Mouse (Mus musculus) urinary bladder, postnatal 25 days (tissue): ENCODE data around the gene Ddn.

Experiments
- DNase-seq: peaks from one replicate; pipeline ENCODE4 v3.0.0; 2022; ENCODE audit warnings: low spot score

The Ddn gene

GRCm38 (mm10) chr15:98809390-98809789 lies at the start of gene Ddn:
TSS of gene Ddn (minus strand) at chr15:98809490.
- no peak for DNase-seq

DNA sequence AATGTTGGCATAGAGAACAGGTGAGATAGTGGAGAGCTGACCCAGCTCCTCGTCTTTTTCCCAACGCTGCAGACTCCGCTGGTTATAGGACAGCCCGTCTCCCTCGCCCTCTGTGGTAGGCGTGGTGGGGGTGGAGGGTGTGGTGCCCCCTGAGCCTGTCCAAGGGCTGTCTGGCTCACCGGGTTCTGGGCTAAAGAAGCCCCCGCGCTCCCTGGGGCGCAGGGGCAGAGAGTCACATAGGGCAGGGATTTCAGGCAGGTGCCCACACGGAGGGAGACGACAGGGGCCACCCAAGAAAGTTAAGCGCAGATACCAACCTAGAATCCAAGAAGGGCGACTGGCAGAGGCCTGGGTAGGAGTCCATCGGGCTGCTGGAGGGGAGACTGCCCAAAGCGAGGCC lies 44.9 kb upstream of the Ddn start:
- DNase-seq = no peak

- no peak for DNase-seq
Observed at GRCm38 (mm10) chr15:98853161-98853937, 44.1 kb upstream of the Ddn start.

DNA sequence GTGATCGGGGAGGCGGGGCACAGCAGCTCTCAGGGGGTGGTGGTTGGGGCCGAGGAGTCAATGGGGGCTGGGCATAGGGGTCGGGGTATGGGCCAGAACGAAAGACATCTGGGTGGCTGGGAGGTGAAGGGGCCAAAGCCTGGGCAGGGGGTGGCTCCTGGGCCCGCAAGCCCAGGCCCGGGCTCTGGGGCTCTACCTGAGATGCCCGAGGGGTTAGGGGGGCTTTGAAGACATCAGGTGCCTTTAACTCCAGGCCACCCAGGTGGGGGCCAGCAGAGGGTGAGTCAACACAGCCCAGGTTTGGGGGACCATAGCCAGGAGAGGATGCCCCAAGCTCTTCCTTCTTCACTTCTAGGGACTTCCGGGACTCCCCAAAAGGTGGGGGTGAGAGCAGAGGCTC lies 43.4 kb upstream of the Ddn start:
- no peak for DNase-seq

GRCm38 (mm10) chr15:98852071-98852470 lies 42.8 kb upstream of the Ddn start:
- no peak for DNase-seq

- no peak for DNase-seq
Observed at GRCm38 (mm10) chr15:98851229-98851818, 42.0 kb upstream of the Ddn start.

DNA sequence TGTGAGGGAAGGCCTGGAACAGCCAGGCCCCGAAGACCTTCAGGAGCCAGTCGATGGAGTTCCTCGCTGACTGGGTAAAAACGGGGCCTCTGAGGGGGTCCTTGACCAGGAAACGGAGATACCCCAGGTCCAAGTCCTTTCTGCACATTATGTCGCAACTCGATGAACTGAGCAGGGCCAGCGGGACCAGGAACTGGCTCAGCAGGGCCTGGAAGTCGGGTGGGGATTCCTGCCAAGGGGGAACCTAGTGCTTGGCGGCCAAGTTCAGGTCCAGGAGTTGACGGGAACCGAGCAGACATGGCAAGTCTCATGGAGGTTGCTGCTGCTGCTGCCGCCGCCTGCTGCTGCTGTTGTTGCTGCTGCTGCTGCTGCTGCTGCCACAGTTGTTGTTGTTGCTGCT lies 41.4 kb upstream of the Ddn start:
- no peak for DNase-seq

DNA sequence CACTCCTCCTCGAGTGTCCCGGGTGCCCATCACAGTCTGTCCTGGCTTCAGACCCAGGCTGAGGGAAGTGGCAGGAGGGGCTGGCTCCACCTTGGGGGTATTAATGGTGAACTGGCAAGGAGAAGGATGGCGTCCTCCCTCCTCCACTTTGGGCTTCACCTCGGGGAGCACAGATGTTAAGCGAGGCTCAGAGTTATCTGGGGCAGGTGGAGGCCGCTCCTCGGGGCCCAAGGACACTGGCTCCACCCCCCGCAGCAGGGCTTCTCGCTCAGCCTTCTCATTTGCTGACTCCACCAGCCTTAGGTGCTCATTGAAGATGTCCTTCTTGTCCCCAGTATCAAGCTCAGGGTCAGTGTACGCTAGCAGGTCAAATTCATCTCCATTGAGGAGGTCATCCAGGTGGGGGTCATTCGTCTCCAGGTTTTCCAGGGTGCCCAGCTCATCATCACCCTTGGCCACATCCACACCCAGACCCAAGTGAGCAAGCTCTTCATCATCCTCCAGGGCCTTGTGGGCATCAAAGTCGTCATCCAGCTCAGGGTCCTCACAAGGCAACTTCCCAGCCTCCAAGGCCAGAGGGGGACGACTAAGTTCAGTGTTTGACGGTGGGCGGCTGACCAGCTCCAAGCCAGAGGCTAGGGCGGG lies 40.8 kb upstream of the Ddn start:
- no peak for DNase-seq

DNA sequence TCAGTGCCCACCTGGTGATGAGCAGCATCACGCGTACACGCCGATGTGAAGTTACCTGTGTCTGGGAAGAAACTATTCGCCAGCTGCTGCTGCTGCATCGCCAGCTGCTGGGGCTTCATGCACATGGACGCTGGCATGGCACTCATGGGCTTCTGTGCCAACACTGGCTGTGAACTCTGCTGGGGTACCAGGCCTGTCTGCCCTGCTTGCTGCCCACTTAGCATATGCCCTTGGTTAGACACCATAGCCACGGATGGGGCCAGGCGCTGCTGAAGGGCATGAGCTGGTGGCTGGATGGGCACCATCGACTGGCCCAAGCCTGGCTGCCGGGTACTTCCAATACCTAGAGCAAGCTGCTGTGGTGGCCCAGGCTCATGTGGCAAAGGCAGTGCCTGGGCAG lies 39.9 kb upstream of the Ddn start:
- no peak for DNase-seq

- no peak for DNase-seq
Observed at GRCm38 (mm10) chr15:98846140-98846539, 36.9 kb upstream of the Ddn start.

- no peak for DNase-seq
Observed at GRCm38 (mm10) chr15:98845149-98845548, 35.9 kb upstream of the Ddn start.

DNA sequence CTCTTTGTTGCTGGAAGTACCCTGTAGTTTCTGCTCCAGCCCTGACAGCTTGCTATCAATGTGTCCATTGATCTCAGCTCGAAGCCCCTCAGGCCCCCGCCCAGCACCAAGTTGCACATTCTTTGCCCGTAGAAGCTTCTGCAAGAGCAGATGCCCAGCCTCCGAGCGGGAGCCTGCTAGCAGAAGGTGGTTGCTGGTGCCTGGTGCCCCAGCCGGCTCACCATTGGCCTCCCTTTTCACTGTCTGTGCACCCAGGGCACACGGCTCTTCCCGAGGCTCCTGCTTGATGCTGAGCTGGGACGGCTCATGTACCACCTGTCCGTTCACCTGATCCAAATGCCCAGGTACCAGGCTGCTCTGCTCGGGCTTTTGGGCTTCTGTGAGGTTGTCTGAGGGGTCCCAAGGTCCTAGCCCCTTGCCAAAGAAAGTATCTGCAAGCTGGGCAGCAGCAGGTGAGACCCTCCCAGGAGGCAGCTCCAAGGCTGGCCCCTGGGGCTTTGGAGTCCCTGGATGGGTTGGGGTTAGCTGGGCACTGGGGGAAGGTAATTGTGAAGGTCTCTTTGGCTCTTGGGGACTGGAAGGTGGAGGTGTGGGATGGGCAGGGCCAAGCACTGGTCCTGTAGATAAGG lies 34.4 kb upstream of the Ddn start:
- DNase-seq = no peak

- no peak for DNase-seq
Observed at GRCm38 (mm10) chr15:98839671-98840585, 30.6 kb upstream of the Ddn start.

GRCm38 (mm10) chr15:98839161-98839560 lies 29.9 kb upstream of the Ddn start:
- no peak for DNase-seq

DNA sequence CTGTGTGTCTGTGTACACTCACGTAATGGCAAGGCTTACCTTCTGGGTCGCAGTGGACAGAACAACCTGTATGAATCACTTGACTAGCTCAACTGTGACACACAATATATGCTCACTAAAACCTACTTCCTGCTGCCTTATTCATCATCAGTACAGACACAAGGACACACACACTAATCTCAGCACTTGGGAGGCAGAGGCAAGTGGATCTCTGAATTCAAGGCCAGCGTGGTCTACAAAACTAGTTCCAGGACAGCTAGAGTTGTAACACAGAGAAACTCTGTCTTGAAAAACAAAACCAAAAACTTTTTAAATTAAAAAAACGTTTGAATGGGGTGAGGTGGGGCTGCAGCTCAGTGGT lies 28.4 kb upstream of the Ddn start:
- no peak for DNase-seq

- no peak for DNase-seq
Observed at GRCm38 (mm10) chr15:98837006-98837742, 27.9 kb upstream of the Ddn start.

DNA sequence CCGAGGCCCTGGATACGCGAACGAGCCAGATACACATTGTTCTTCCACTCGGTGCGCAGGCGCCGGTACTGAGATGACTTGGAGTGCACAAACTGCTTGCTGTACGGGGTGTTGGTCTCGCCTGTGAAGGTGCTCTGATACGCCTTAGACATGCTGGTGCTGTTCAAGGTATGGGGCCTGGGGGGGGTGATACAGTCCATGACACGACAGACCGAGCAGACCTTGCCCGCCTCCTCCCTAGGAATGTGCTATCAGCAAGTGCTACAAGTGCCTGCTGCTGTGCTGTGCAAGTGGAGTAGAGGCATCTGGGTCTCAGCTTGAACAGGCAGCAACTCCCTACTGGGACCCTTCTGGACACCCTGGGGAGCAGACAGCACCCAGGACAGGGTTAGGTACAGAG lies 26.0 kb upstream of the Ddn start:
- DNase-seq = no peak

DNA sequence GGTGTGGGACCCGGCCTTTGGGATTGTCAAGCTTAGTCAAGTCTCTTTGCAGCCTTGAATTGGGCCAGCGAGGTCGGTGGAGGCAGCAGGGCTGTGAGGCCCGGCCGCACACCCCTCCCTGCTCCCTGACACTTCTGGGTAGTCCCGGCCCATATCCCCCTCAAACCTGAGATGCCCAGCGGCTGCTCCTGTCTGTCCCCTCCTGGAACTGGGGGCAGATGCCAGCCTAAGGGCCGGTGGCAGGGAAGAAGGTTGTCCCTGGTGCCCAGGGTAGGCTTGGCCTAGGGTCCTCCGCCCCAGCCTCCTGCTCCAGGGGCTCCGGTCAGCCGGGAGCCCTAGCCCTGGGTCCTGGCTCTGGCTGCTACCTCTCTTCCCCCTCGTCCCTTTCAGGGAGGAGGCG lies 24.8 kb upstream of the Ddn start:
- DNase-seq = no peak

- DNase-seq = no peak
Observed at GRCm38 (mm10) chr15:98833281-98833680, 24.0 kb upstream of the Ddn start.

GRCm38 (mm10) chr15:98832161-98833058 lies 23.1 kb upstream of the Ddn start:
- DNase-seq = no peak
